ENCODE assay signal across 8 mouse cellular contexts in genomic region chr10:62601053-62601791, GRCm38 (mm10). TPM values are rescaled to one million over a fixed set of nuclear protein-coding genes. Genes with fewer than 3 reads are reported as not detected.
DNase-seq lines count a peak whose midpoint lies in the region; ATAC-seq and TF ChIP-seq lines count a peak whose summit lies in the region.

No protein-coding gene starts in this region.

- intact Hi-C loops in gastrocnemius, postnatal 14 days (cut with DNase I; ENCODE audit: low total_unique reads): no loop called here

- H3K27ac ChIP-seq in kidney, adult 2 months (ENCODE audit: insufficient read depth, low read depth, low read length): no peak overlapping the region; the same call in 1 of the 2 replicates
- H3K27ac ChIP-seq in limb, embryonic 15.5 days: no peak overlapping the region

- no peak for TF ChIP-seq CTCF in kidney, adult 2 months (conservative IDR thresholded peaks at IDR 0.05; ENCODE audit: insufficient read depth, insufficient read length, low read depth, low read length)
- TF ChIP-seq CTCF in G1E (IDR thresholded peaks at IDR 0.05; ENCODE audit: low read depth, low read length): no peak

- DNase-seq in kidney, adult 2 months: no peak
- no peak for DNase-seq in kidney, postnatal 10 days
- DNase-seq in G1E (ENCODE audit: low spot score): no peak
- peak; percentile 41 for DNase-seq in splenic B cell, adult 2 months (ENCODE audit: low read depth, low spot score)
- DNase-seq in cerebellum, adult 9-10 months: no peak
- no peak for DNase-seq in gastrocnemius, postnatal 14 days

- H3K9ac ChIP-seq in limb, embryonic 15.5 days: peak overlapping the region; percentile 52

- no peak for TF ChIP-seq POLR2A in kidney, adult 2 months (IDR thresholded peaks at IDR 0.05; ENCODE audit: low read depth, low read length)

- H3K4me1 ChIP-seq in kidney, adult 2 months (ENCODE audit: control insufficient read depth, insufficient read depth, low read length): peaks cover 4% of the 10 kb centered on the region
- H3K4me1 ChIP-seq in G1E (ENCODE audit: insufficient read depth, low read depth, low read length): peaks cover 19% of the 10 kb centered on the region
- peaks cover 19% of the 10 kb centered on the region; the same call in 1 of the 2 replicates for H3K4me1 ChIP-seq in limb, embryonic 15.5 days

- no peaks in the 10 kb centered on the region for H3K9me3 ChIP-seq in G1E (replicated peaks)
- no peaks in the 10 kb centered on the region for H3K9me3 ChIP-seq in limb, embryonic 15.5 days

- H3K4me3 ChIP-seq in kidney, adult 2 months (ENCODE audit: insufficient read depth, low read depth, low read length): peak overlapping the region; percentile 80
- H3K4me3 ChIP-seq in G1E (ENCODE audit: low read depth, low read length): peak overlapping the region; percentile 81
- H3K4me3 ChIP-seq in limb, embryonic 15.5 days: peak overlapping the region; percentile 78

- no peaks in the 10 kb centered on the region for H3K36me3 ChIP-seq in kidney, adult 2 months (ENCODE audit: control insufficient read depth, insufficient read depth, low read length)
- H3K36me3 ChIP-seq in G1E (replicated peaks): peaks cover 24% of the 10 kb centered on the region
- peaks cover 22% of the 10 kb centered on the region for H3K36me3 ChIP-seq in limb, embryonic 15.5 days
- peaks cover 10% of the 10 kb centered on the region; the same call in 1 of the 2 replicates for H3K36me3 ChIP-seq in splenic B cell, adult 2 months (ENCODE audit: control insufficient read depth, insufficient read depth, low read length, poor library complexity, severe bottlenecking)

- ATAC-seq in G1E (ENCODE audit: extremely low read depth, insufficient number of reproducible peaks, low FRiP score, poor library complexity, severe bottlenecking): no peak
- peak; percentile 55 for ATAC-seq in erythroid progenitor cell, adult 5-6 weeks (replicated peaks; ENCODE audit: low FRiP score, poor library complexity, severe bottlenecking)
- no peak for ATAC-seq in limb, embryonic 15.5 days (ENCODE audit: insufficient number of reproducible peaks, low FRiP score, low TSS enrichment, low read depth)

- H3K27me3 ChIP-seq in kidney, adult 2 months (replicated peaks; ENCODE audit: control insufficient read depth, insufficient read depth, low read length): no peaks in the 10 kb centered on the region
- H3K27me3 ChIP-seq in G1E (ENCODE audit: insufficient read depth, low read length): no peaks in the 10 kb centered on the region
- H3K27me3 ChIP-seq in limb, embryonic 15.5 days: no peaks in the 10 kb centered on the region
- no peaks in the 10 kb centered on the region for H3K27me3 ChIP-seq in splenic B cell, adult 2 months (ENCODE audit: control insufficient read depth, insufficient read depth, low read length, poor library complexity, severe bottlenecking)

- peak overlapping the region; percentile 93 for H3K4me2 ChIP-seq in limb, embryonic 15.5 days

- 10% methylated on average over 20 of the region's 20 CpGs for WGBS in kidney, adult 2 months
- WGBS in limb, embryonic 15.5 days: 10% methylated on average over 20 of the region's 20 CpGs

RNA-seq across cellular contexts. Expression of gene Ddx21, which starts 0.9 kb away (rescaled TPM):
- 6.8 and 9.3 TPM in 2 replicates for polyA plus RNA-seq in kidney, adult 2 months (2012; rRNA removed)
- total RNA-seq in G1E (2014; fragmentation: Nextera tagmentation) (77.7 and 85.9 TPM in 2 replicates), G1E (2017) (66.7 and 81.1 TPM in 2 replicates)
- polyA plus RNA-seq in G1E (2012): 68.0 and 74.3 TPM in 2 replicates
- 16.3 and 19.5 TPM in 2 replicates for total RNA-seq in erythroid progenitor cell, adult 5-6 weeks (2015; ENCODE audit: low replicate concordance)
- total RNA-seq in erythroid progenitor cell, adult 5-6 weeks (2017; ENCODE audit: low replicate concordance): 21.0 and 33.6 TPM in 2 replicates
- polyA plus RNA-seq in limb, embryonic 15.5 days (2015; fragmentation: Nextera tagmentation; extraction: Ambion mirVana): 17.4 and 18.3 TPM in 2 replicates
- 10 to 100 TPM; 25.1 to 34.3 TPM for total RNA-seq in gastrocnemius, postnatal 14 days (2021)

RNA-seq across cellular contexts. Expression of gene Kif1bp, which starts 23.0 kb away (rescaled TPM):
- polyA plus RNA-seq in kidney, adult 2 months (2012; rRNA removed): 31.0 and 36.1 TPM in 2 replicates
- 51.4 and 51.5 TPM in 2 replicates for total RNA-seq in G1E (2014; fragmentation: Nextera tagmentation)
- 60.1 and 60.9 TPM in 2 replicates for total RNA-seq in G1E (2017)
- 10.9 and 14.9 TPM in 2 replicates for polyA plus RNA-seq in G1E (2012)
- 16.8 and 19.5 TPM in 2 replicates for total RNA-seq in erythroid progenitor cell, adult 5-6 weeks (2015; ENCODE audit: low replicate concordance)
- total RNA-seq in erythroid progenitor cell, adult 5-6 weeks (2017; ENCODE audit: low replicate concordance): 14.0 and 16.4 TPM in 2 replicates
- 31.9 and 36.9 TPM in 2 replicates for polyA plus RNA-seq in limb, embryonic 15.5 days (2015; fragmentation: Nextera tagmentation; extraction: Ambion mirVana)
- total RNA-seq in gastrocnemius, postnatal 14 days (2021): 10 to 100 TPM; 21.6 to 22.8 TPM

RNA-seq across cellular contexts. Expression of gene Ddx50, which starts 49.8 kb away (rescaled TPM):
- polyA plus RNA-seq in kidney, adult 2 months (2012; rRNA removed): 8.7 and 14.8 TPM in 2 replicates
- total RNA-seq in G1E (2014; fragmentation: Nextera tagmentation) (67.5 and 76.6 TPM in 2 replicates), G1E (2017) (54.3 and 58.0 TPM in 2 replicates)
- 34.5 and 35.4 TPM in 2 replicates for polyA plus RNA-seq in G1E (2012)
- total RNA-seq in erythroid progenitor cell, adult 5-6 weeks (2015; ENCODE audit: low replicate concordance): 35.6 and 51.9 TPM in 2 replicates
- total RNA-seq in erythroid progenitor cell, adult 5-6 weeks (2017; ENCODE audit: low replicate concordance): 21.7 and 36.5 TPM in 2 replicates
- polyA plus RNA-seq in limb, embryonic 15.5 days (2015; fragmentation: Nextera tagmentation; extraction: Ambion mirVana): 147 and 157 TPM in 2 replicates
- 10 to 100 TPM; 49.2 to 50.9 TPM for total RNA-seq in gastrocnemius, postnatal 14 days (2021)
